Mouse (Mus musculus) cerebellum, adult (tissue): ENCODE results near the gene Gm49373.

ENCODE experiments used
- ATAC-seq: cut with Nextera tagmentation; 2 replicates; pipeline ENCODE4 v1.9.2; 2017; ENCODE audit warnings: mild to moderate bottlenecking, moderate library complexity, mixed read lengths; ENCODE audit not compliant: insufficient number of reproducible peaks, low FRiP score, low TSS enrichment

Gene Gm49373

DNA sequence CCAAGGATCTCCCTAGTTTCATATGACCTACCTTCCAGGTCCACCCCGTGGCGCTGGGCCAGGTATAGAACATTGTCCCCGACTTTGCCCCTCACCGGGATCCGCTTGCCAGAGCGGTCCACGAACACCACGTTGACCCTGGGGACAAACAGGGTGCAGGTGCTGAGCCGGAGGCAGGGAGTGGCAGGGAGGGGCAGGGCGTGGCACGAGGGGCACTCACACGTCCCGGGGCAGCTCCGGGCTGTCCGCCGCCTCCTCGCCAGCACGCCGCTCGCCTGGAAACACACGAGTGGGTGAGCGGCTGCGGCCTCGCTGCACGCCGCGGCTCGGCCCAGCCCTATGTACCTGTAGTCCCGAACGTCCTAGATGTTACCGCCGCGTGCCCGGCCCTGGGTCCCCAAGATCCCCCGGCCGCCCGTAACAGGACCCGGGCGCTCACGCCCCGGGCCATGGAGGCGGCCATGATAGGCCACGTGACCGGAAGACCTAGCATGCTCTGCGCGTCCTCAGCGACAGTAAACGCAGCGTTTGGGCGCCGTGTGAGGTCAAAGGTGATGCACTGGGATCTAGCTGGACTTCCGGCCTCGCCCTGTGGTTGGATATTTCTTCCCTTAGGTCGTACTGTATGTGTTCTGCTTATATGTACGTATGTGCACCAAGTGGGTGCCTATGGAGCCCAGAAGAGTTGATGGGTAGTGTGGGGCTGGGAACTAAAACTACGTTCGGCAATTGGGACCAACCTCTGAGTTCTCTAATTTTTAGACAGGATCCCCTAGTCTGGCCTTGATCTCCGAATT lies at the start of gene Gm49373, which contains the start of gene Fdx1l:
Gene Gm49373 (minus strand): TSS at position 53 of the 797 bp plus-strand sequence.
Gene Fdx1l (minus strand): TSS at position 571 of the 797 bp plus-strand sequence.
- peak; percentile 93 for ATAC-seq

DNA sequence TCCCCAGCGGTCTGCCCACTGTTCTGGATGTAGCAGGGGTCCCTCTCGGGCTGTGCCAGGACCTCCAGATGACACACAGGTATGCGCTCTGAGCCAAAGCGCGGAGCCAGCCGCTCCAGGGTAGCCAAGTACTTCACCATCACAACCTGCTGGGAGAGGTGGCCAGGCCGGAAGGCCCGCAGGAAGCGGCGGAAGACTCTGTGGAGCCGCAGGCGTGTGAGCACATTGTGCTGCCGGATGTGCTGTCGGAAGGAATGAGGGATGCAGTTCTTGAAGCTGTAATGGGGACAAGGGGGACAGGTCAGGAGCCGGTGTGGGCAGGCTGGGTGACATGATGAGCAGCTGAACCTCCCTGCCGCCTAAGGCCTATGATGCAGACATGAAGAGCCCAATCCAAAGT lies 48.6 kb upstream of the Gm49373 start:
- no peak for ATAC-seq

DNA sequence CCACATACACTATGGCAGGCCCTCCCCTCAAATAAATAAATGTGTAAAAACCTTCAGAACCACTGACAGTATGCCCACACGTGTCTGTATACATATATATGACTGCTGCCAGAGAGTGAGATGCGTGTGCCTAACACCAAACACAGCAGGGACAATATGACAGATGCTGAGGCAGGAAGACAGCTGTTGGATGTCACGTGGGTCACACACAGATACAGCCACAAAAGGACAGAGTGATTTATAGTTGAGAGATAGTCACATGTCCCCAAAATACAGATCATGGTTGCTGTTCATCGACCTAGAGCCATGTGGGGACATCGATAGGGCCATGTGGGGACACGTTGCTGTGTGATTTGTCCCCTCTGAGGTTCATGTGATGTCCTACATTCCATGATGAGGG lies 44.2 kb upstream of the Gm49373 start:
- ATAC-seq, result no peak

DNA sequence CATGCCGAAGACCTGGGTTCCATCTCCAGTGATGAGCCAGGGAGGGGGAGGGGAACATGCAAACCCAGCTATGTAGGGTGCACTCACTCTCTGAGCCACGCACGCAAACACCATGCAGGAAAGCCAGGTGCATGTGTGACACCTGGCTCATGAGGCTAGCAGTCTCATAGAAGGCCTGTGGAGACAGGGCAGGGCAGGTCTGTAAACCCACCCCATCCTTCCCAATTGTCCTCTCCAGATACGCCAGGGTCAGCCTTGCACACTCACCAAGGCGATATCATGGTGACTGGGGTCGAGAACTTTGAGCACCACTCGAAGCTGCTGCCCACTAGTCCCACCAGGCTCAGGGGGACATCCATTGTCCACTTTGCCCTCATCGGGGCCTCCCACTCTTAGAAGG lies 42.2 kb upstream of the Gm49373 start:
- ATAC-seq, result no peak

- ATAC-seq, result 0 out of 2 replicates have a peak, but pooled peaks have one; percentile 58
Measured at GRCm38 (mm10) chr9:21114190-21114589, 41.3 kb upstream of the Gm49373 start.

DNA sequence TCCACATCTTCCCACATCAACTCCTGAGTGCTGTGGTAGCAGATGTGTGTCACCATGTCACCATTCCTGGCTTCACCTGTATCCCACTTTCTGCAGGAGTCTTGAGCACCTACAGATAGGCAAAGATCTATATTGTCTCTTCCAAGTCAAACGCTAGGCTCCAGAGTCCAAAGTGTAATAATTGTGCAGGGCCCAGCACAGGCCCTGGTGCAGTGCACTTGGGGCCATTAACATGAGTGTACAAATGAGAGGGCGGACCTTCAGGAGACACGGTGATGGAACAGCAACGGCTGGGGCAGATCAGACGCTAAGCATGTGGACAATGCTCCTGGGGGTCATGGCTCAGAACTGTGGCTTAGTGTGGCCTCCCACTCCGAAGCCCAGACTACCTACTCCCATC lies 40.9 kb upstream of the Gm49373 start:
- no peak for ATAC-seq

- no peak for ATAC-seq
Measured at GRCm38 (mm10) chr9:21107607-21108237, 34.8 kb upstream of the Gm49373 start.

DNA sequence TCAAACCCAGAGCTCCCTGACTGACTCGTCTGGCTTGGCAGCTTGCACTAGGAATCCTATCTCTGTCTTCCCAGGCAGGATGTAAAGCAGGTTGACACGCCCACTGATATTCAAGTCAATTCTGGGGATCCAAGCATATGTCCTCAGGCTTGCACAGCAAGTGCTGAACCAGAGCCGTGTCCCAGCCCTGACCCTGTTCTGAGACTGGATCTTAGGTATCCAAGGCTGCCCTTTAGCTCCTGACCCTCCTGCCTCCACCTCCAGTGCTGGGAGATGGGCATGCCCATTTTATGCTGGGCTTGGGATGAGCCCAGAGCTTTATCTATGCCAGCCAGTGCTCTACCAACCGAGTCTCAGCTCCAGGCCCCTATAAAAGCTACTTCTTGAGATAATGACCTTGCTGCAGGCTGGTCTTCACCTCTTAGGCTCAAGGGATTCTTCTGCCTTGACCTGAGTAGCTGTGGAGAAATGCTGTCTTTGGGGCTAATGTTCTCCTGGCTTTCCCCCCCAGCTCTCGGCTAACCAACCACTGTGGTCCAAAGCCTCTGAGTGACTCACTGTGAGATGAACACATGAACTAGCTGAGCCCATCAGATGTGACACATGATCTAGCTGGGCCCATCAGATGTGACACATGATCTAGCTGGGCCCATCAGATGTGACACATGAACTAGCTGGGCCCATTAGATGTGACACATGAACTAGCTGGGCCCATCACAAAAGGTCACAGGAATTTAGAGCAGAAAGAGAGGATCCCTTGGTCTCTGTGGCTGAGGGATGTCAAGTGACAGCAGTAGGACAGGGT lies 33.1 kb upstream of the Gm49373 start:
- ATAC-seq, result no peak

DNA sequence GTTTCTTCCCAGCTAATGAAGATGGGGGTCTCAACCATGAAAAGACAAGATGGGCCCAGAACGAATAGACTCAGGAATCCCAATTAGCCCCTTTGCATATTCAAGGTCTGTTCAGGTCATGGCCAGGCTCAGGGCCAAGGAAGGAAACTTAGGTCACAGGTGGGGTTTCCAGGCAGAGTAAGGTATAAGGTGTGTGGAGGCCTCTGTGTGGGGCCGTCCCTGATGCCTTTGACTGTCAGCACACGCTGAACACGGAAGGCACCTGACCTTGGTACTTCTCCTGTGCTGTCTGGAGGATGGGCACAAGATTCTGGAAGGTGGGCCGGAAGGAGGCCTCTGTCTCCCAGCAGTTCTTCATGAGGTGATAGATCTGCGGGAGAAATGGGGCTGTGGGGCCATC lies 31.9 kb upstream of the Gm49373 start:
- ATAC-seq, result no peak

DNA sequence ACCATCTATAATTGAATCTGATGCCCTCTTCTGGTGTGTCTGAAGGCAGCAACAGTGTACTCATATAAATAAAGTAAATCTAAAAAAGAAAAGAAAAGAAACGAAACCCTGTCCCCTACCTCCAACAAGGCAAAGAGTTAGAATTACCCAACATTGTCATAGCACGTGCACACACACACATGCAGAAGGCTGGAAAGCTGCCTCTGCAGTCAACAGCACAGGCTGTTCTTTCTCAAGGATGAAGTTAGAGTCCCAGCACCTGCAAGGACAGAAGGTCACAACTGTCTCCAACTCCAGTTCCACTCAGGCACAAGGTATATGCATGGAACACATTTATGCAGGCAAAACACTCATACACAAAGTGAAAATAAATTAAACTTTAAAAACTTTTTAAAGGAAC lies 29.2 kb upstream of the Gm49373 start:
- ATAC-seq, result no peak

- no peak for ATAC-seq
Measured at GRCm38 (mm10) chr9:21100447-21101161, 27.7 kb upstream of the Gm49373 start.

DNA sequence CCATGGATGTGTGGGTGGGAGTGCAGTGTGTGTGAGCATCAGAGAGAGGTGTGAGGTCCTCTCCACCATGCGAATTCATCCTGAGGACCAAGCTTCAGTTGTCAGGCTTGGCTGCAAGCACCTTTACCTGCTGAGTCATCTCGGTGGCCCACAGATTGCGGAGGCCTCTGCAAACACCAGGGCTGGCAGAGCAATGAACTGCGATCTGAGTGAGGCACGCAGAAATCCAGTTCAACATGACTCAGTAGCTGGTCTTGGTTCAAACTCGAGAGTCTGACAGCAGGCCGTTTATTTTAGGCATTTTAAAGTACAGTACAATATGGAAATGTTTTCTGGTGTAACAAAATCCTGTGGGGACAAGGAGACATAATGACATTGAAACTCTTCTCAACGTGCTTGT lies 24.9 kb upstream of the Gm49373 start:
- ATAC-seq, result no peak

- no peak for ATAC-seq
Measured at GRCm38 (mm10) chr9:21095958-21096357, 23.1 kb upstream of the Gm49373 start.

DNA sequence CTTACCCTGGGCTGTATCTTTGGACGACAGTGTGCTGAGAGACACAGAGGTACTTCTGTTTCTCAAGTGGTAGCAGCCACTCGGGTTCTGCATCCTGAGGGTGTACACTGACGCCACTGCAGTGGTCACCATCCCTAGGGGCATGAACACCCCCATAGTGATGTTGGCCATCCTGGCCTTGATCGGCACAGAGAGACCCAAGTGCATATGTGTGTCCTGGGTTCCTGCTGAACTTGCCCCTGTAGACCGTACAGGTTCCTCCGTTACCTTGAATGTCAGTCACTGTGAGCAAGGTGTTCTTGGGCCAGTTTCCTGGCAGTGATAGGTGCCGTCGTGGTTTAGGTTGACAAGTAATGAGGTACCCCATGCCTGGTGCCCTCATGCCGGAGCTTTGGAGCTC lies 20.5 kb upstream of the Gm49373 start:
- ATAC-seq, result no peak

DNA sequence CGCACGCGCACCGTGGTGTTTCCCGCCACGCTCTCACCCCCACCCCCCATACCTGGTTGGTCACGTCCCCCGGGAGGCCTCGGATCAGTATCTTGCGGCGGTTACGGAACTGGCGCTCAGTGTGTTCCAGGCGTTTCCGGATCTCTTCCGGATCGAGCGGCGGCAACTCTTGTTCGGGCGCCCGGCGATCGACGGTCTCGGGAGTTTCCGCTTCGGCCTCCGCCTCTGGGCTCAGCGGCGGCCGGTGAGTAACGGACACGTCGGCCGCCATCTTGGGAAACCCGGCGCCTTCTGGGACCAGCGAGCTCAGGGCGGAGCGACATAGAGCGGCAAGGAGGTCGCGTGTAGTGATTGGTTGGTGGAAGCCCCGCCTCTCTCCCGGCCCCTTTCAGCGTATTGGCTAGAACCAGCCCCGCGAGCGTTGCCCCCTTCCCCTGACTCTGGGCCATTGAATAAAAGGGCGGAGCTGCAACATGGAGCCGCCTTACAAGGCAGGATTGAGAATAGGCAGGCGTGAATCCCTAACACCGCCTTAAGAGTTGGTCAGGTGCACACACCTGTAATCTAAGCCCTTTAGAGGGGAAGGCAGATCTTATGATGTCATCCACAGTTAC lies 18.9 kb upstream of the Gm49373 start, which contains the start of the genes Gm38431 and Raver1:
Gene Gm38431 (minus strand): TSS at position 291 of the 614 bp plus-strand sequence.
Gene Raver1 (minus strand): TSS at position 302 of the 614 bp plus-strand sequence.
- ATAC-seq, result peak; percentile 97

DNA sequence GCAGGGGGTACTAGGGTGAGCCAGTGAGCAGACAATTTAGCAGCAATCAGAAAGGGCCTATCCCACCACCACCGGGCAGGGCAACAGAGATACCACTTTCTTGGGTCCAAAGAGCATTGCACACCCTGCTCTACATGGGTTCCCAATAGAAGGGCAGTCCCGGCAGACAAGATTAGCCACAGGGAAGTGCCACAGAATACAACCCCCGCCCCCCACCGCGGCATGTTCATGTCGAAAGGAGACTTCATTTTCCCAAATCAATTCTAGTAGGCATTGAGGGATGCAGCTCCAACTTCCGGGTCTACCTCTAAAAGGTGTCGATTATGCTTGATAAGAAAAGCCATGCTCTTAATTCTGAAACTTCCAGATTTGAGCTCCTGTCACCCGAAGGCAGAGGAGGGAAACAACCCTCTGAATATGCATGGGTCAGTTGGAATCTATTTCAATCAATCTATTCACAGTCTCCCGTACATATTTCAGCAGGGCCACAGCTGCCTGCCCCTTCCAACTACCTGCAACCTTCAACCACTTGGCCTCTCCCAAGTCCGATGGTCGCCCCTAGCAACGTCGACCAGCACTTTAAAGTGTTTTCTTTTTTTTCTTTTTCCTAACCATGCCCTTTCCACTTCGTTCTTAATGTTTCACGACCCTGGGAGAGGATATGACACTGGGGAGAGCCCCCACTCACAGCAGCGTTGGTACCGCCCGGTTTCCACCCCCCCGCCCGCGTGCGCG lies 18.2 kb upstream of the Gm49373 start:
- no peak for ATAC-seq

DNA sequence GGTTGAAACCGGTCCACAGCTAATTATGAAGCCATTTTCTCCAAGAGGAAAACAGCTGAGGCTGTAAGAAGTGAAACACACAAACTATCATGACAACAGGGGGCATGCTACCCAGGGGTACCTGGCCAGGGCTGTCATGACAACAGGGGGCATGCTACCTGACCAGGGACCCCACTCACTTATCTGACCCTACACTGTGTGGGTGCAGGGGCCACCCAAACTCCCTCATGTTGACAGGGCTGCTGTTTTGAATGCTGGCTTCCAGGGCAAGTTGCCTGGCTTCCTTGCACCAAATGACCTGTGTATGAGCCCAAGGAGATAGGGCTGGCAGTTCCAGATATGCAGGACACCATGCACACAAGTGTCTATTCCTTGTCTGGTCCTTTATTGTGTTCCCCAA lies 17.6 kb upstream of the Gm49373 start:
- ATAC-seq, result no peak

DNA sequence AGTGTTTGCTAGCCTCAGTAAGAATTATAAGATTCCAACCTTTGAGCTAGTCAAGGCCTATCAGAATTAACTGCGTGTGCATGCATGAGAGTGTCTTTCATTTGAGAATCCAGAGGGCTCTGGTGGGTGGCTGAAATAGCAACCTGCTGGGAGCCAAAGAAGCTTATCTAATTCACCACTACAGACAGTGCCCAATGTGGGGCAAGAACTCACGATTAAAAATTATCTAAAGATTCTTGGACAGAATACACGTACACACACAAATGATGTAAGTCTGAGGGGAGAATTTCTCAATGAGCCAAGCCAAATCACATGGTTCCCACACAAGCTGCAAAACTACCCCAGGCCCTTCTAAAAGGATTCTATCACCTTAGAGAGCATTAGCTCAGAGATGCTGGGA lies 10.4 kb upstream of the Gm49373 start:
- ATAC-seq, result no peak

DNA sequence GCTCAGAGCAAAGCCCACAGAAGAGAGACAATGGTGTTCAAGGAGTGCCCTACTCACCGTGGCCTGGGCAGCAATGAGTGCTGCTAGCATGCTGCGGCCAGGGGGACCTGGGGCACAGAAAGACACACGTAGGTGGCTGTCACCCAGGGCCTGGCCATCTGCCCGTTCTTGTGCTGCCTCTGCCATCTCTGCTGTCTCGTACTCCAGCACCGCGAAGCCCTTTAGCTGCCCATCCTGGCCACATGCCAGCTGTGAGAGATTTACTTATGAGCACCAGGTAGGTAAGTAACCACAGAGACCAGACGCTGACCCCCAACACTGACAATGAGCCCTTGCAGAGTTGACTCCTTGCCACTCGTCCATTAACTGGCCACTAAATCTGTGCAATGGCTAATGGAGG lies 8.2 kb upstream of the Gm49373 start:
- no peak for ATAC-seq
